Mouse (Mus musculus) CH12.LX (cell line): Measurements from ENCODE around the gene Srebf2.
A peak's percentile ranks its signal among the peaks of the same experiment; 100 is the strongest.

Experiments
- CTCF ChIP-seq, 2 experiments: IDR thresholded peaks in 1 of 2; conservative IDR thresholded peaks in 1 of 2; 2 replicates each; pipeline ENCODE4 v1.5.1; 2011 to 2012; ENCODE audit warnings: low read depth in 2 of 2, low read length in 2 of 2, improper control_type of control experiment in 1 of 2, inconsistent platforms in 1 of 2, mild to moderate bottlenecking in 1 of 2, moderate library complexity in 1 of 2
- EP300 ChIP-seq: IDR thresholded peaks from 2 replicates; pipeline ENCODE4 v1.6.1; 2011; ENCODE audit warnings: low read length, improper control_type of control experiment
- ETS1 ChIP-seq: conservative IDR thresholded peaks from 2 replicates; pipeline ENCODE4 v1.6.1; 2012; ENCODE audit warnings: low read depth, mild to moderate bottlenecking, inconsistent platforms, low read length, improper control_type of control experiment, moderate library complexity
- POLR2A ChIP-seq: IDR thresholded peaks from 2 replicates; pipeline ENCODE4 v1.6.1; 2011; ENCODE audit warnings: low read depth, mild to moderate bottlenecking, improper control_type of control experiment, low read length
- USF2 ChIP-seq: conservative IDR thresholded peaks from 2 replicates; pipeline ENCODE4 v1.6.1; 2011; ENCODE audit warnings: low read depth, low read length, improper control_type of control experiment
- ZC3H11A ChIP-seq: IDR thresholded peaks from 2 replicates; pipeline ENCODE4 v1.6.1; 2012; ENCODE audit warnings: low read depth, mild to moderate bottlenecking, inconsistent platforms, low read length, improper control_type of control experiment

GRCm38 (mm10) chr15:82164496-82164895, 17.5 kb downstream of the Srebf2 start:
- no peak for TF ChIP-seq ETS1
- no peak for TF ChIP-seq USF2
- no peak for TF ChIP-seq EP300
- TF ChIP-seq POLR2A, result peak; percentile 26
- no peak for TF ChIP-seq ZC3H11A
- no peak for TF ChIP-seq CTCF (conservative IDR thresholded peaks at IDR 0.05 in 1 of 2, IDR thresholded peaks at IDR 0.05 in 1 of 2; ENCODE audit: low read depth in 2 of 2, low read length in 2 of 2)
